Mouse (Mus musculus): Measurements from ENCODE around the gene Adad2.

- TF ChIP-seq CTCF (IDR thresholded peaks at IDR 0.05; ENCODE audit: low read depth), result no peak
- TF ChIP-seq EP300 (IDR thresholded peaks at IDR 0.05; ENCODE audit: low read depth), result no peak
These were observed 24.8 kb downstream of the Adad2 start for GRCm38 (mm10) chr8:119637381-119637780.

All from liver, embryonic 14.5 days (tissue).